Mouse (Mus musculus) midbrain, postnatal 0 days (tissue): ENCODE data around the gene Paqr9. TPM values are rescaled to one million over a fixed set of nuclear protein-coding genes. Genes with fewer than 3 reads are reported as not detected.

Experiments
- ATAC-seq: fragments of 200-750 bp; cut with Nextera tagmentation; 2 replicates; pipeline ENCODE4 v1.8.0; 2017; ENCODE audit warnings: moderate number of reproducible peaks, mild to moderate bottlenecking, moderate TSS enrichment, moderate library complexity; ENCODE audit not compliant: low FRiP score
- DNase-seq: peaks from one replicate; pipeline ENCODE4 v3.0.0-alpha.2; 2015; ENCODE audit warnings: low spot score
- H3K27ac ChIP-seq: fragments of 300-500 bp; sonication (generic); 2 replicates; pipeline ENCODE4 v1.5.1; 2014; ENCODE audit warnings: low read depth, mild to moderate bottlenecking, low read length, mixed read lengths
- H3K27me3 ChIP-seq: fragments of 300-500 bp; sonication (generic); 2 replicates; pipeline ENCODE4 v1.6.1; 2014; ENCODE audit warnings: low read length, control low read depth, mixed read lengths; ENCODE audit not compliant: insufficient read depth
- H3K36me3 ChIP-seq: fragments of 300-500 bp; sonication (generic); 2 replicates; pipeline ENCODE4 v1.6.1; 2014; ENCODE audit warnings: low read length, control low read depth, mixed read lengths; ENCODE audit not compliant: insufficient read depth
- H3K4me1 ChIP-seq: fragments of 300-500 bp; sonication (generic); 2 replicates; pipeline ENCODE4 v1.6.1; 2014; ENCODE audit warnings: mild to moderate bottlenecking, control low read depth, antibody characterized with exemption, low read length, mixed read lengths; ENCODE audit not compliant: insufficient read depth
- H3K4me2 ChIP-seq: fragments of 300-500 bp; sonication (generic); 2 replicates; pipeline ENCODE4 v1.6.1; 2014; ENCODE audit warnings: low read depth, mild to moderate bottlenecking, low read length, mixed read lengths; ENCODE audit not compliant: poor library complexity, severe bottlenecking
- H3K4me3 ChIP-seq: fragments of 300-500 bp; sonication (generic); 2 replicates; pipeline ENCODE4 v1.5.1; 2014; ENCODE audit warnings: low read depth, mild to moderate bottlenecking, low read length, moderate library complexity
- H3K9ac ChIP-seq: fragments of 300-500 bp; sonication (generic); replicated peaks from 2 replicates; pipeline ENCODE4 v1.6.1; 2014; ENCODE audit warnings: mild to moderate bottlenecking, low read length, moderate library complexity, mixed read lengths; ENCODE audit not compliant: poor library complexity, severe bottlenecking
- H3K9me3 ChIP-seq: fragments of 300-500 bp; sonication (generic); 2 replicates; pipeline ENCODE4 v1.6.1; 2016; ENCODE audit warnings: low read length, control low read depth
- CTCF ChIP-seq: IDR thresholded peaks from 2 replicates; pipeline ENCODE4 v1.5.1; 2016; ENCODE audit warnings: antibody characterized with exemption, mild to moderate bottlenecking
- WGBS: fragments of 180-500 bp; shearing (Covaris S2); extraction: QIAGEN DNeasy Blood & Tissue Kit; methylation state at CpG from one replicate; pipeline ENCODE4 v1.1.7; 2014; 5-methylcytosine and 5-hydroxymethylcytosine counted together
- polyA plus RNA-seq: library from polyadenylated mRNA; unstranded; fragments of >200 nt; fragmentation: Nextera tagmentation; extraction: Ambion mirVana; gene quantifications from 2 replicates; pipeline ENCODE4 v1.2.1, GENCODE M21; 2015
- total RNA-seq: library from RNA; depleted of rRNA; stranded (reverse); fragments of >200 nt; gene quantifications from 2 replicates; pipeline ENCODE4 v1.2.3, GENCODE M21; 2014

Paqr9 gene
- total and polyA plus RNA-seq, 2 experiments from 2014 or later = 6.5 to 29.5 TPM

- ATAC-seq (no peak), DNase-seq (no peak)
- no peak for TF ChIP-seq CTCF
- 88% methylated on average over 5 of the region's 5 CpGs for WGBS
- Histone ChIP-seq H3K27me3 (no peaks in the 10 kb centered on the region), H3K4me1 (no peaks in the 10 kb centered on the region), H3K36me3 (no peaks in the 10 kb centered on the region), H3K9ac (no peak overlapping the region), H3K4me3 (no peak overlapping the region), H3K27ac (no peak overlapping the region), H3K9me3 (no peaks in the 10 kb centered on the region), H3K4me2 (no peak overlapping the region)
Observed at GRCm38 (mm10) chr9:95520563-95520962, 38.9 kb upstream of the Paqr9 start.

GRCm38 (mm10) chr9:95521031-95521430, 38.4 kb upstream of the Paqr9 start:
- no peaks in the 10 kb centered on the region for H3K36me3 ChIP-seq
- no peak for DNase-seq
- no peaks in the 10 kb centered on the region for H3K9me3 ChIP-seq
- H3K27ac ChIP-seq = no peak overlapping the region
- no peak for TF ChIP-seq CTCF
- WGBS = 84% methylated on average over 8 of the region's 8 CpGs
- H3K4me2 ChIP-seq = no peak overlapping the region
- H3K27me3 ChIP-seq = no peaks in the 10 kb centered on the region
- H3K4me3 ChIP-seq = no peak overlapping the region
- no peak for ATAC-seq
- no peaks in the 10 kb centered on the region for H3K4me1 ChIP-seq
- H3K9ac ChIP-seq = no peak overlapping the region

GRCm38 (mm10) chr9:95521566-95521965, 37.9 kb upstream of the Paqr9 start:
- 57% methylated on average over 10 of the region's 10 CpGs for WGBS
- DNase-seq = no peak

GRCm38 (mm10) chr9:95522561-95522960, 36.9 kb upstream of the Paqr9 start:
- no peak overlapping the region for H3K4me2 ChIP-seq
- 85% methylated on average over 2 of the region's 2 CpGs for WGBS
- no peaks in the 10 kb centered on the region for H3K36me3 ChIP-seq
- no peak for TF ChIP-seq CTCF
- H3K27me3 ChIP-seq = no peaks in the 10 kb centered on the region
- no peaks in the 10 kb centered on the region for H3K9me3 ChIP-seq
- no peak overlapping the region for H3K27ac ChIP-seq
- ATAC-seq (no peak), DNase-seq (no peak)
- H3K4me1 ChIP-seq = no peaks in the 10 kb centered on the region
- H3K4me3 ChIP-seq = no peak overlapping the region
- no peak overlapping the region for H3K9ac ChIP-seq

More at GRCm38 (mm10) chr9:95521566-95521965, 37.9 kb upstream of the Paqr9 start:
- H3K4me1 ChIP-seq = no peaks in the 10 kb centered on the region
- H3K9ac ChIP-seq = no peak overlapping the region
- H3K27me3 ChIP-seq = no peaks in the 10 kb centered on the region
- no peak for TF ChIP-seq CTCF
- H3K4me2 ChIP-seq = no peak overlapping the region
- ATAC-seq = no peak
- H3K9me3 ChIP-seq = no peaks in the 10 kb centered on the region
- no peaks in the 10 kb centered on the region for H3K36me3 ChIP-seq
- H3K27ac ChIP-seq = no peak overlapping the region
- H3K4me3 ChIP-seq = no peak overlapping the region

GRCm38 (mm10) chr9:95525376-95525775, 34.1 kb upstream of the Paqr9 start:
- Histone ChIP-seq H3K4me2 (no peak overlapping the region), H3K4me3 (no peak overlapping the region), H3K27me3 (no peaks in the 10 kb centered on the region), H3K36me3 (no peaks in the 10 kb centered on the region), H3K9ac (no peak overlapping the region), H3K4me1 (no peaks in the 10 kb centered on the region), H3K9me3 (no peaks in the 10 kb centered on the region), H3K27ac (no peak overlapping the region)
- no peak for TF ChIP-seq CTCF
- WGBS = 77% methylated on average over 6 of the region's 6 CpGs
- ATAC-seq = no peak
- no peak for DNase-seq

- Histone ChIP-seq H3K36me3 (no peaks in the 10 kb centered on the region), H3K4me3 (no peak overlapping the region), H3K4me1 (no peaks in the 10 kb centered on the region), H3K9me3 (no peaks in the 10 kb centered on the region), H3K4me2 (no peak overlapping the region), H3K27me3 (no peaks in the 10 kb centered on the region), H3K9ac (no peak overlapping the region), H3K27ac (no peak overlapping the region)
- 18% methylated on average over 2 of the region's 2 CpGs for WGBS
- TF ChIP-seq CTCF = peak; percentile 78
- peak; percentile 65; the same call in 1 of the 2 replicates for ATAC-seq
- peak; percentile 74 for DNase-seq
Observed at GRCm38 (mm10) chr9:95525961-95526360, 33.5 kb upstream of the Paqr9 start.
